Mouse (Mus musculus): ENCODE measurements around the gene Pdxdc1. TPM values are rescaled to one million over a fixed set of nuclear protein-coding genes. Genes with fewer than 3 reads are reported as not detected.

Pdxdc1 gene
- total and polyA plus RNA-seq, 3 experiments, result 36.0 to 64.2 TPM; not detected in 1

- H3K79me2 ChIP-seq (ENCODE audit: control insufficient read depth, insufficient read depth, low read length, poor library complexity), result no peaks in the 10 kb centered on the region
- H3K4me3 ChIP-seq (ENCODE audit: control insufficient read depth in 1 of 2, insufficient read depth in 1 of 2, low read depth in 2 of 2, low read length in 2 of 2), result no peak overlapping the region
- H3K36me3 ChIP-seq (ENCODE audit: control insufficient read depth in 1 of 2, insufficient read depth in 2 of 2, low read length in 2 of 2), result peaks cover 0 to 4% of the 10 kb centered on the region in 2 experiments; a peak in 2 of 4 replicates
- H3K9ac ChIP-seq (ENCODE audit: control insufficient read depth, low read depth, low read length, poor library complexity, severe bottlenecking), result no peak overlapping the region
- DNase-seq (ENCODE audit: low read depth, low spot score), result no peak
- no peaks in the 10 kb centered on the region for H3K9me3 ChIP-seq (replicated peaks; ENCODE audit: insufficient read depth, low read length)
- H3K4me1 ChIP-seq (ENCODE audit: control insufficient read depth in 1 of 2, insufficient read depth in 2 of 2, low read length in 2 of 2), result peaks cover 0 to 2% of the 10 kb centered on the region in 2 experiments; a peak in 1 of 4 replicates
- no peak overlapping the region for H3K27ac ChIP-seq (ENCODE audit: control insufficient read depth, low read depth, low read length)
- no peaks in the 10 kb centered on the region for H3K27me3 ChIP-seq (ENCODE audit: control insufficient read depth in 1 of 2, insufficient read depth in 2 of 2, low read length in 2 of 2)
- TF ChIP-seq MAZ (IDR thresholded peaks at IDR 0.05; ENCODE audit: low read depth, low read length) (no peak), MEF2A (IDR thresholded peaks at IDR 0.05; ENCODE audit: extremely low read depth, insufficient replicate concordance, low read depth, low read length, poor library complexity, severe bottlenecking) (no peak), CHD1 (IDR thresholded peaks at IDR 0.05; ENCODE audit: low read depth, low read length) (no peak), POLR2A (IDR thresholded peaks at IDR 0.05; ENCODE audit: control insufficient read depth in 1 of 2, insufficient read depth in 1 of 2, low read depth in 1 of 2, low read length in 2 of 2, poor library complexity in 1 of 2) (no peak), KAT2A (conservative IDR thresholded peaks at IDR 0.05; ENCODE audit: low read depth, low read length) (no peak), MAFK (IDR thresholded peaks at IDR 0.05; ENCODE audit: borderline replicate concordance, low read depth, low read length) (no peak)
These were observed 42.2 kb upstream of the Pdxdc1 start for GRCm38 (mm10) chr16:13945153-13945552.

GRCm38 (mm10) chr16:13944752-13945151 is 41.8 kb upstream of the Pdxdc1 start:
- H3K27ac ChIP-seq (ENCODE audit: control insufficient read depth, low read depth, low read length), result no peak overlapping the region
- no peak overlapping the region for H3K4me3 ChIP-seq (ENCODE audit: control insufficient read depth in 1 of 2, insufficient read depth in 1 of 2, low read depth in 2 of 2, low read length in 2 of 2)
- H3K4me1 ChIP-seq (ENCODE audit: control insufficient read depth in 1 of 2, insufficient read depth in 2 of 2, low read length in 2 of 2), result peaks cover 0 to 2% of the 10 kb centered on the region in 2 experiments; a peak in 1 of 4 replicates
- H3K27me3 ChIP-seq (ENCODE audit: control insufficient read depth in 1 of 2, insufficient read depth in 2 of 2, low read length in 2 of 2), result no peaks in the 10 kb centered on the region
- no peaks in the 10 kb centered on the region for H3K79me2 ChIP-seq (ENCODE audit: control insufficient read depth, insufficient read depth, low read length, poor library complexity)
- H3K36me3 ChIP-seq (ENCODE audit: control insufficient read depth in 1 of 2, insufficient read depth in 2 of 2, low read length in 2 of 2), result peaks cover 0 to 4% of the 10 kb centered on the region in 2 experiments; a peak in 2 of 4 replicates
- no peak overlapping the region for H3K9ac ChIP-seq (ENCODE audit: control insufficient read depth, low read depth, low read length, poor library complexity, severe bottlenecking)
- H3K9me3 ChIP-seq (replicated peaks; ENCODE audit: insufficient read depth, low read length), result no peaks in the 10 kb centered on the region
- DNase-seq (ENCODE audit: low read depth, low spot score), result no peak
- TF ChIP-seq NRF1 (IDR thresholded peaks at IDR 0.05; ENCODE audit: insufficient read depth, low read depth, low read length, poor library complexity, severe bottlenecking), result no peak
- no peak for TF ChIP-seq MAX (IDR thresholded peaks at IDR 0.05; ENCODE audit: low read length)
- no peak for TF ChIP-seq MEF2A (IDR thresholded peaks at IDR 0.05; ENCODE audit: extremely low read depth, insufficient replicate concordance, low read depth, low read length, poor library complexity, severe bottlenecking)
- no peak for TF ChIP-seq TAL1 (IDR thresholded peaks at IDR 0.05; ENCODE audit: low read length)
- TF ChIP-seq MAZ (IDR thresholded peaks at IDR 0.05; ENCODE audit: low read depth, low read length), result no peak
- no peak for TF ChIP-seq EP300 (IDR thresholded peaks at IDR 0.05; ENCODE audit: low read depth in 1 of 2, low read length in 2 of 2)
- no peak for TF ChIP-seq NELFE (IDR thresholded peaks at IDR 0.05; ENCODE audit: low read depth, low read length)
- TF ChIP-seq ZKSCAN1 (IDR thresholded peaks at IDR 0.05; ENCODE audit: low read depth, low read length), result no peak
- TF ChIP-seq GATA1 (IDR thresholded peaks at IDR 0.05; ENCODE audit: low read depth, low read length), result no peak
- TF ChIP-seq CTCF (IDR thresholded peaks at IDR 0.05 in 2 of 3, conservative IDR thresholded peaks at IDR 0.05 in 1 of 3; ENCODE audit: control insufficient read depth in 1 of 3, insufficient read depth in 1 of 3, low read depth in 2 of 3, low read length in 3 of 3, poor library complexity in 1 of 3, severe bottlenecking in 1 of 3), result no peak
- TF ChIP-seq ELF1 (IDR thresholded peaks at IDR 0.05; ENCODE audit: low read depth, low read length), result no peak
- no peak for TF ChIP-seq RAD21 (IDR thresholded peaks at IDR 0.05; ENCODE audit: low read depth, low read length)
- TF ChIP-seq USF1 (IDR thresholded peaks at IDR 0.05; ENCODE audit: low read depth, low read length), result no peak
- TF ChIP-seq POLR2AphosphoS2 (IDR thresholded peaks at IDR 0.05; ENCODE audit: low read length), result no peak
- no peak for TF ChIP-seq MYB (IDR thresholded peaks at IDR 0.05; ENCODE audit: low read depth, low read length)
- no peak for TF ChIP-seq POLR2AphosphoS5 (IDR thresholded peaks at IDR 0.05; ENCODE audit: borderline replicate concordance, low read depth, low read length)
- no peak for TF ChIP-seq SMC3 (IDR thresholded peaks at IDR 0.05; ENCODE audit: low read depth, low read length)
- no peak for TF ChIP-seq ZMIZ1 (IDR thresholded peaks at IDR 0.05; ENCODE audit: low read depth, low read length)
- no peak for TF ChIP-seq KAT2A (conservative IDR thresholded peaks at IDR 0.05; ENCODE audit: low read depth, low read length)
- no peak for TF ChIP-seq RCOR1 (IDR thresholded peaks at IDR 0.05; ENCODE audit: low read depth, low read length)

Data from MEL (cell line).